Mouse (Mus musculus): ENCODE data around the gene Slc6a17. TPM values are rescaled to one million over a fixed set of nuclear protein-coding genes. Genes with fewer than 3 reads are reported as not detected.

Slc6a17 gene
- polyA plus RNA-seq, 1 experiment = 0.42 TPM

DNA sequence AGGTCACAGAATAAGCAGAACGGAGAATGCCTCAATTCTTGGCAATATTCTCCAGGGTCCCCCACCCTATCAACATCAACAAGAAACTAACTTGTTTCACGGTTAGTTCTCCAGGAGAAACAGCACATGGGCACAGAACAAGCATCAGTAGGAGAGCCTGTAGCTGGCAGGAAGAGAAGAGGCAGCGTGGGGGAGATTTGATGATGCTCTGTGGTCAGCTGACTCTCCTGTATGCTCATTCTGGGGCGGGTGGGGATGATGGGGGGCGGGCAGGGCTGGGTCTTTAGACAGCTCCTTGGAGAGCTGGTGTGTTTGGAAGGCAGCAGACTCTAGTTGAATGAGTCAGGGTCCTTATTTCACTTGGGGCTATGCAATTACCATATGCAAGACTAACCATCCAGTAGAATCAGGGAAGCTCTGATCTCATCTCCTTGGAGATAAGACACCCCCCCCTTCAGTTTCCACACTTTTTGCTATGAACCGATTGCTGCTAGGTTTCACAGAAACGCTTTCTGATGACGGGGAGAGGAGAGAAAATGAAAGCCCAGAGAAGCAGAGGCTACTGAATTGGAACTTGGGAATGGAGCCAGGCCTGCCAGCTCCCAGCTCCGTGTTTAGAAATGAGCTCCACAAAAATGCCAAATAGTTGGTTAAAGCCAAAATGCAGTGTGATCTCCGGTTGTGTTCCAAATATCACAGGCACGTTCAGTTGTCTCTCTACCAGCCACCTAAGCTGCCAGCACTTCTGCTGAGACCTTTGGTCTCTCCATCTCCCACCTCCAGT, 93.4 kb downstream of the Slc6a17 start:
- Histone ChIP-seq H3K36me3 (ENCODE audit: control insufficient read depth, insufficient read depth, low read length, poor library complexity, severe bottlenecking) (no peaks in the 10 kb centered on the region), H3K9ac (ENCODE audit: low read depth, poor library complexity, severe bottlenecking) (no peak overlapping the region), H3K27ac (ENCODE audit: insufficient read depth, low read length) (no peak overlapping the region), H3K27me3 (ENCODE audit: control insufficient read depth, insufficient read depth, low read length, poor library complexity, severe bottlenecking) (no peaks in the 10 kb centered on the region), H3K9me3 (replicated peaks; ENCODE audit: control insufficient read depth, insufficient read depth, low read length, poor library complexity, severe bottlenecking) (no peaks in the 10 kb centered on the region), H3K4me1 (ENCODE audit: control insufficient read depth, insufficient read depth, low read length) (no peaks in the 10 kb centered on the region), H3K4me3 (ENCODE audit: low read depth, low read length) (no peak overlapping the region)
- TF ChIP-seq CTCF (IDR thresholded peaks at IDR 0.05; ENCODE audit: low read depth, low read length) (no peak), EP300 (IDR thresholded peaks at IDR 0.05; ENCODE audit: insufficient read depth, low read depth, low read length) (no peak), POLR2A (IDR thresholded peaks at IDR 0.05; ENCODE audit: insufficient read depth, low read length) (no peak)

DNA sequence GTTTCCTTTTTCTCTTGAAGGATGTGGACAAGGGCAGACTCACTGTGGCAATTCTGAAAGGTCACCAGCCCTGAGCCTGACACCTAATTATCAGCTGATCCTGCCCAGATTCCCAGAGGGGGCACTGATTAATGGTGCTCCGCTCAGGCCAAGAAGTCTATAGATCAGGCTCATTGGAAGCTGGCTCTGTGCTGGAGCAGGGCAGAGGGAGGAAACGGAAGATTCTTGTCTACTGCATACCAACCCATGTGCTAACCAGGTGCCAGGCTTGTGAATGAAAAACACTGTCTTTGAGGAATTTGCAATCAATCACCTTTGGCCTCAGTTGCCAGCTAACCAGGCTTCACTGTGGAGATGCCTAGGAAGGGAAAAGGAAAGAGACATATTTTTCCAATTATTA, 97.7 kb downstream of the Slc6a17 start:
- no peak for TF ChIP-seq POLR2A (IDR thresholded peaks at IDR 0.05; ENCODE audit: insufficient read depth, low read length)
- Histone ChIP-seq H3K4me3 (ENCODE audit: low read depth, low read length) (no peak overlapping the region), H3K9ac (ENCODE audit: low read depth, poor library complexity, severe bottlenecking) (no peak overlapping the region), H3K27ac (ENCODE audit: insufficient read depth, low read length) (no peak overlapping the region), H3K9me3 (replicated peaks; ENCODE audit: control insufficient read depth, insufficient read depth, low read length, poor library complexity, severe bottlenecking) (no peaks in the 10 kb centered on the region), H3K27me3 (ENCODE audit: control insufficient read depth, insufficient read depth, low read length, poor library complexity, severe bottlenecking) (no peaks in the 10 kb centered on the region), H3K4me1 (ENCODE audit: control insufficient read depth, insufficient read depth, low read length) (no peaks in the 10 kb centered on the region), H3K36me3 (ENCODE audit: control insufficient read depth, insufficient read depth, low read length, poor library complexity, severe bottlenecking) (no peaks in the 10 kb centered on the region)

Other genes starting within 250 kb of the Slc6a17 start
- gene Lamtor5, start 239.2 kb downstream of the Slc6a17 start, polyA plus RNA-seq (2011; ENCODE audit: insufficient read depth, insufficient read length, low read depth, missing spikeins) = 67.6 and 78.6 TPM in 2 replicates
- gene Slc16a4, start 226.8 kb downstream of the Slc6a17 start, polyA plus RNA-seq (2011; ENCODE audit: insufficient read depth, insufficient read length, low read depth, missing spikeins) = 0.64 and 0.88 TPM in 2 replicates
- gene Rbm15, start 184.3 kb downstream of the Slc6a17 start, polyA plus RNA-seq (2011; ENCODE audit: insufficient read depth, insufficient read length, low read depth, missing spikeins) = 51.7 and 53.0 TPM in 2 replicates
- gene Kcnc4, start 58.5 kb downstream of the Slc6a17 start, polyA plus RNA-seq (2011; ENCODE audit: insufficient read depth, insufficient read length, low read depth, missing spikeins) = 0.90 and 0.97 TPM in 2 replicates
- gene Ubl4b, start 37.1 kb upstream of the Slc6a17 start, polyA plus RNA-seq (2011; ENCODE audit: insufficient read depth, insufficient read length, low read depth, missing spikeins) = not detected in 2 replicates
- gene Alx3, start 77.0 kb upstream of the Slc6a17 start, polyA plus RNA-seq (2011; ENCODE audit: insufficient read depth, insufficient read length, low read depth, missing spikeins) = 0.31 and 1.2 TPM in 2 replicates
- gene Gm10961, start 113.3 kb upstream of the Slc6a17 start, polyA plus RNA-seq (2011; ENCODE audit: insufficient read depth, insufficient read length, low read depth, missing spikeins) = not detected in 2 replicates
- gene Strip1, start 113.7 kb upstream of the Slc6a17 start, polyA plus RNA-seq (2011; ENCODE audit: insufficient read depth, insufficient read length, low read depth, missing spikeins) = 22.6 and 23.5 TPM in 2 replicates
- gene Ahcyl1, start 178.5 kb upstream of the Slc6a17 start, polyA plus RNA-seq (2011; ENCODE audit: insufficient read depth, insufficient read length, low read depth, missing spikeins) = 176 and 179 TPM in 2 replicates
- gene Csf1, start 242.5 kb upstream of the Slc6a17 start, polyA plus RNA-seq (2011; ENCODE audit: insufficient read depth, insufficient read length, low read depth, missing spikeins) = 27.0 and 32.5 TPM in 2 replicates